Mouse (Mus musculus): ENCODE measurements around the gene Neu2.

Gene Neu2

GRCm38 (mm10) chr1:87541614-87542013 is 31.9 kb downstream of the Neu2 start:
- peak; percentile 16 for DNase-seq

GRCm38 (mm10) chr1:87551008-87551407 is 41.3 kb downstream of the Neu2 start:
- no peak for DNase-seq

- no peak for DNase-seq
Observed at GRCm38 (mm10) chr1:87553586-87553985, 43.9 kb downstream of the Neu2 start.

- DNase-seq = no peak
Observed at GRCm38 (mm10) chr1:87562967-87563366, 53.3 kb downstream of the Neu2 start.

GRCm38 (mm10) chr1:87565760-87566159 is 56.1 kb downstream of the Neu2 start:
- DNase-seq = no peak

- no peak for DNase-seq
Observed at GRCm38 (mm10) chr1:87568398-87568797, 58.7 kb downstream of the Neu2 start.

- no peak for DNase-seq
Observed at GRCm38 (mm10) chr1:87573261-87573660, 63.6 kb downstream of the Neu2 start.

- DNase-seq = no peak
Observed at GRCm38 (mm10) chr1:87573800-87574215, 64.1 kb downstream of the Neu2 start, which contains the start of gene Ngef. Ngef (minus strand) TSS chr1:87573870.

GRCm38 (mm10) chr1:87574353-87574752 is 64.7 kb downstream of the Neu2 start:
- DNase-seq = no peak

GRCm38 (mm10) chr1:87574785-87575184 is 65.1 kb downstream of the Neu2 start:
- DNase-seq = peak; percentile 35

GRCm38 (mm10) chr1:87578965-87579364 is 69.3 kb downstream of the Neu2 start:
- DNase-seq = no peak

GRCm38 (mm10) chr1:87580824-87581223 is 71.1 kb downstream of the Neu2 start:
- DNase-seq = no peak

GRCm38 (mm10) chr1:87589162-87589561 is 79.5 kb downstream of the Neu2 start:
- peak; percentile 25 for DNase-seq

- no peak for DNase-seq
Observed at GRCm38 (mm10) chr1:87589980-87590379, 80.3 kb downstream of the Neu2 start.

GRCm38 (mm10) chr1:87594261-87594660 is 84.6 kb downstream of the Neu2 start:
- DNase-seq = peak; percentile 49

GRCm38 (mm10) chr1:87594671-87595070 is 85.0 kb downstream of the Neu2 start:
- peak; percentile 35 for DNase-seq

- DNase-seq = no peak
Observed at GRCm38 (mm10) chr1:87600533-87600932, 90.8 kb downstream of the Neu2 start.

GRCm38 (mm10) chr1:87601801-87602200 is 92.1 kb downstream of the Neu2 start:
- no peak for DNase-seq

GRCm38 (mm10) chr1:87603389-87603788 is 93.7 kb downstream of the Neu2 start:
- no peak for DNase-seq

- DNase-seq = no peak
Observed at GRCm38 (mm10) chr1:87605296-87605695, 95.6 kb downstream of the Neu2 start.

- peak; percentile 65 for DNase-seq
Observed at GRCm38 (mm10) chr1:87607385-87608091, 97.8 kb downstream of the Neu2 start.

- DNase-seq = peak; percentile 47
Observed at GRCm38 (mm10) chr1:87608416-87609046, 98.8 kb downstream of the Neu2 start.

GRCm38 (mm10) chr1:87614576-87615295 is 105.0 kb downstream of the Neu2 start:
- DNase-seq = no peak

GRCm38 (mm10) chr1:87620211-87620668 is 110.6 kb downstream of the Neu2 start, which contains the start of gene Inpp5d:
Inpp5d (plus strand) TSS chr1:87620312.
- no peak for DNase-seq
